Mouse (Mus musculus): ENCODE data around the gene Lsr. TPM values are rescaled to one million over a fixed set of nuclear protein-coding genes. Genes with fewer than 3 reads are reported as not detected.
"Not testable (repeated sequence)": the region's sequence is repeated elsewhere in the genome, so short reads cannot be mapped to it uniquely, and the experiment has no call there.

Gene Lsr
- polyA plus RNA-seq, 1 experiment, result 4.2 TPM

- H3K27ac ChIP-seq (ENCODE audit: control insufficient read depth, insufficient read depth, low read depth, low read length, poor library complexity), result no peak within 1 kb of the TSS
- WGBS, result 69% methylated on average over 9 of the region's 9 CpGs
- TF ChIP-seq CTCF (IDR thresholded peaks at IDR 0.05; ENCODE audit: control insufficient read depth, insufficient read depth, low read length), result no peak
- TF ChIP-seq POLR2A (IDR thresholded peaks at IDR 0.05; ENCODE audit: borderline replicate concordance, control insufficient read depth, low read depth, low read length), result no peak
- H3K4me3 ChIP-seq (replicated peaks; ENCODE audit: control insufficient read depth, low read depth, low read length), result no peak within 1 kb of the TSS
- peaks cover 2% of the 10 kb centered on the region for H3K4me1 ChIP-seq (ENCODE audit: control insufficient read depth, insufficient read depth, low read length)
Measured at GRCm38 (mm10) chr7:30943909-30944635, 29.2 kb downstream of the Lsr start, which contains the start of gene Hamp. Gene Hamp (minus strand): TSS chr7:30944032.

DNA sequence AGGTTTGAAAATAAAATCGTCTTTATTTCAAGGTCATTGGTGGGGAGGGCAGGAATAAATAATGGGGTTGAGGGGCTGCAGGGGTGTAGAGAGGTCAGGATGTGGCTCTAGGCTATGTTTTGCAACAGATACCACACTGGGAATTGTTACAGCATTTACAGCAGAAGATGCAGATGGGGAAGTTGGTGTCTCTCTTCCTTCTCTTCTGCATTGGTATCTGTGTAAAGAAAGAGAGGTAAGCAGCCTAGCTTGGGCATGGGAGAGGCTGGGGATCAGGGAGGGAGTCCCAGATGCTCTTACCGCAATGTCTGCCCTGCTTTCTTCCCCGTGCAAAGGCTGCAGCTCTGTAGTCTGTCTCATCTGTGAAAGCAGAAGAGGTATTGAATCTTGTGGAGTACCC lies 30.9 kb downstream of the Lsr start:
- 16% methylated on average over 3 of the region's 3 CpGs for WGBS

GRCm38 (mm10) chr7:30940070-30940469 lies 33.2 kb downstream of the Lsr start:
- H3K4me1 ChIP-seq (ENCODE audit: control insufficient read depth, insufficient read depth, low read length); H3K4me3 ChIP-seq (replicated peaks; ENCODE audit: control insufficient read depth, low read depth, low read length); H3K27ac ChIP-seq (ENCODE audit: control insufficient read depth, insufficient read depth, low read depth, low read length, poor library complexity): not testable (repeated sequence)
- 89% methylated on average over 1 of the region's 1 CpGs for WGBS

More for the DNA sequence above, 30.9 kb downstream of the Lsr start:
- 0 out of 2 replicates have a peak overlapping the region, but pooled peaks have one; percentile 33 for H3K27ac ChIP-seq (ENCODE audit: control insufficient read depth, insufficient read depth, low read depth, low read length, poor library complexity)
- H3K4me1 ChIP-seq (ENCODE audit: control insufficient read depth, insufficient read depth, low read length); H3K4me3 ChIP-seq (replicated peaks; ENCODE audit: control insufficient read depth, low read depth, low read length): not testable (repeated sequence)

- WGBS, result 28% methylated on average over 6 of the region's 6 CpGs
- peak overlapping the region; percentile 45; the same call in 1 of the 2 replicates for H3K27ac ChIP-seq (ENCODE audit: control insufficient read depth, insufficient read depth, low read depth, low read length, poor library complexity)
- H3K4me1 ChIP-seq (ENCODE audit: control insufficient read depth, insufficient read depth, low read length), result not testable (repeated sequence)
- H3K4me3 ChIP-seq (replicated peaks; ENCODE audit: control insufficient read depth, low read depth, low read length), result peak overlapping the region; percentile 39
Measured at GRCm38 (mm10) chr7:30935422-30936099, 37.7 kb downstream of the Lsr start.

GRCm38 (mm10) chr7:30924581-30924980 lies 48.7 kb downstream of the Lsr start, which contains the start of gene Hamp2:
Gene Hamp2 (minus strand): TSS chr7:30924681.
- not testable (repeated sequence) for H3K27ac ChIP-seq (ENCODE audit: control insufficient read depth, insufficient read depth, low read depth, low read length, poor library complexity)

DNA sequence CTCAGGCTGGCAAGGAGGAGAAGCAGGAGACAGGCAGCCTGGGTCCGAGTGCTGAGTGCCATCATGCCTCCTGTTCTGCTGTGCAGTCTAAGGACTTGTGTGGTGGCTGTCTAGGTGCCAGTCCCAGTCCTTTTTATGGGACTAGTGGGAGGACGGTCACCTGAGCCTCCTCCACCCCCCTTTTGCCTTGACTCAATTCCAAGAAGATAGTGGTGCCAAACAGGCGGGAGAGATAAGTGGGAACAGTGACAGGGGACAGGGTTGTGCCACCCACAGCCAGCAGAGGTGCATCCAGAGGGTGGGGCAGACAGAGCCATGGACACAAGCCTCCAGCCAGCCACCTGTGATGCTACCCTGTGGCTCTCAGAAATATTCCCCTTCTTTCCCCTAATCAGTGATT lies 49.2 kb downstream of the Lsr start:
- TF ChIP-seq POLR2A (IDR thresholded peaks at IDR 0.05; ENCODE audit: borderline replicate concordance, control insufficient read depth, low read depth, low read length) (no peak), CTCF (IDR thresholded peaks at IDR 0.05; ENCODE audit: control insufficient read depth, insufficient read depth, low read length) (no peak)

More at GRCm38 (mm10) chr7:30924581-30924980, 48.7 kb downstream of the Lsr start, which contains the start of gene Hamp2:
- not testable (repeated sequence) for H3K4me1 ChIP-seq (ENCODE audit: control insufficient read depth, insufficient read depth, low read length); H3K4me3 ChIP-seq (replicated peaks; ENCODE audit: control insufficient read depth, low read depth, low read length)
- 75% methylated on average over 2 of the region's 2 CpGs for WGBS

GRCm38 (mm10) chr7:30922490-30922889 lies 50.8 kb downstream of the Lsr start:
- 24% methylated on average over 3 of the region's 3 CpGs for WGBS
- not testable (repeated sequence) for H3K4me3 ChIP-seq (replicated peaks; ENCODE audit: control insufficient read depth, low read depth, low read length)

More for the DNA sequence above, 49.2 kb downstream of the Lsr start:
- H3K4me3 ChIP-seq (replicated peaks; ENCODE audit: control insufficient read depth, low read depth, low read length), result no peak overlapping the region
- H3K27ac ChIP-seq (ENCODE audit: control insufficient read depth, insufficient read depth, low read depth, low read length, poor library complexity), result no peak overlapping the region
- WGBS, result 61% methylated on average over 3 of the region's 3 CpGs
- no peaks in the 10 kb centered on the region; the same call in 1 of the 2 replicates for H3K4me1 ChIP-seq (ENCODE audit: control insufficient read depth, insufficient read depth, low read length)

GRCm38 (mm10) chr7:30920217-30920616 lies 53.0 kb downstream of the Lsr start:
- Histone ChIP-seq H3K27ac (ENCODE audit: control insufficient read depth, insufficient read depth, low read depth, low read length, poor library complexity) (no peak overlapping the region), H3K4me3 (replicated peaks; ENCODE audit: control insufficient read depth, low read depth, low read length) (no peak overlapping the region), H3K4me1 (ENCODE audit: control insufficient read depth, insufficient read depth, low read length) (peaks cover 4% of the 10 kb centered on the region; the same call in 1 of the 2 replicates)
- 63% methylated on average over 3 of the region's 3 CpGs for WGBS
- no peak for TF ChIP-seq CTCF (IDR thresholded peaks at IDR 0.05; ENCODE audit: control insufficient read depth, insufficient read depth, low read length)
- no peak for TF ChIP-seq POLR2A (IDR thresholded peaks at IDR 0.05; ENCODE audit: borderline replicate concordance, control insufficient read depth, low read depth, low read length)

More at GRCm38 (mm10) chr7:30922490-30922889, 50.8 kb downstream of the Lsr start:
- H3K4me1 ChIP-seq (ENCODE audit: control insufficient read depth, insufficient read depth, low read length); H3K27ac ChIP-seq (ENCODE audit: control insufficient read depth, insufficient read depth, low read depth, low read length, poor library complexity): not testable (repeated sequence)

DNA sequence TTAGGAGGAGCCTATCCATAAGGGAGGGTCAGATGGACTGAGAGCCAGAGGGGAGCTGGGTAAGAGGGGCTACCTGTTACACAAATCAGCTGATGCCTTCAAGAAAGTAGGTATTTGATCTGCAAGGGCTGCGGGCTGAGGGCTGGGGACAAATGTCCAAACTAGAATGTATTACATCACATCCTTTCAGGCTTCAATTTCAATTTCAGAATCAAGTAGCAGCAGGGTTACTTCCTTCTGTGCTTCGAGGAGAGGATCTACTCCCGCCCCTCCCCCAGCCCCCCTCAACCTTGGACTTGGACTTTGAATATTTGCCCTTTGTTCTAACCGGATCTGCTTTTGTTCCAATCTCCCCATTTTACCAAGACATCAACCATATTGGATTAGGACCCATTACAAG lies 56.0 kb downstream of the Lsr start:
- WGBS, result 6% methylated on average over 4 of the region's 4 CpGs
- TF ChIP-seq POLR2A (IDR thresholded peaks at IDR 0.05; ENCODE audit: borderline replicate concordance, control insufficient read depth, low read depth, low read length) (no peak), CTCF (IDR thresholded peaks at IDR 0.05; ENCODE audit: control insufficient read depth, insufficient read depth, low read length) (no peak)
- H3K4me1 ChIP-seq (ENCODE audit: control insufficient read depth, insufficient read depth, low read length), result peaks cover 4% of the 10 kb centered on the region; the same call in 1 of the 2 replicates
- H3K27ac ChIP-seq (ENCODE audit: control insufficient read depth, insufficient read depth, low read depth, low read length, poor library complexity), result peak overlapping the region; percentile 69
- H3K4me3 ChIP-seq (replicated peaks; ENCODE audit: control insufficient read depth, low read depth, low read length), result no peak overlapping the region
